Mouse (Mus musculus) ES-Bruce4 (cell line): Measurements from ENCODE around the gene Masp1.

Experiments
- CTCF ChIP-seq: IDR thresholded peaks from one replicate; pipeline ENCODE4 v1.8.1; 2011; ENCODE audit warnings: low read depth, low read length
- EP300 ChIP-seq: IDR thresholded peaks from 2 replicates; pipeline ENCODE4 v1.6.1; 2011; ENCODE audit warnings: low read depth, low read length; ENCODE audit not compliant: insufficient read depth

DNA sequence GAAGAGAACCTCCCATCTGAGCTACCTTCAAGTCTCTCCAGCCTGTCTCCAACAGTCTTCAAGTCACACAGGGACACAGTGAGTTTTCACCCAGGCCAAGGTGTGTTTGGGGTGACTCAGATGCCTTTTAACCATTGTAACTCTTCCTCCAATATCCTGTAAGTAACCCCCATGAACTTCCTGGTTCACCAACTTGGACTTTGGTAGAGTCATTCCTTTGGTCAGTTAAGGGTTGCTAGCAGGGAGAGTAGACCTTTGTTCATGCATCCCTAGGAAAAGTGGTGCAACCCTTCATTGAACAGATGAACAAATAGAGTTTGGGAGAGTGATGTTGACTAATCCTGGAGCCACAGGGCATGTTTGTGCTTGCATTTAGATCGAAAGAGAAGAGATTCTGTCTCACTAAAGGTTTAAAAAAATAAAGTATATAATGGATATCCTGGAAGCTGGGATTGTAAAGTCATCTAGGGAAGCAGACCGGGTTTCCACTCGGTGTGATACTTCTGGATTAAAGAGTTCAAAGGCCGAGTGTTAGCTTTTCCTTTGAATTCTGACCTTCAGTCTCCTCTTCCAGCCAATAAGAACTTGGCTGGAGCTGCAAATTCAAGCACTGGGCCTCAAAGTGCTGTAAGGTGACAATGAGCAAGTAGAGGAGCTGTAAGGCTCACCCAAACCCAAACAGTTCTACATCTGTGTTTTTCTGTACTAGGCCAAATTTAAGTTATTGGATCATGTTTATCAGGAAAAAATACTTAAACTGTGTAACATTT lies 9.3 kb downstream of the Masp1 start:
- TF ChIP-seq EP300 (no peak), CTCF (no peak)
